Mouse (Mus musculus) kidney, embryonic 14.5 days (tissue): ENCODE data around the gene Zfp771. TPM values are rescaled to one million over a fixed set of nuclear protein-coding genes. Genes with fewer than 3 reads are reported as not detected.

Experiments
- ATAC-seq: fragments of 200-750 bp; cut with Nextera tagmentation; 2 replicates; pipeline ENCODE4 v1.8.0; 2017; ENCODE audit warnings: moderate number of reproducible peaks, mild to moderate bottlenecking, moderate TSS enrichment, moderate library complexity; ENCODE audit not compliant: low FRiP score, low TSS enrichment
- H3K27ac ChIP-seq: fragments of 300-500 bp; sonication (generic); 2 replicates; pipeline ENCODE4 v1.5.1; 2014; ENCODE audit warnings: low read depth, mild to moderate bottlenecking, low read length, moderate library complexity, mixed read lengths
- H3K27me3 ChIP-seq: fragments of 300-500 bp; sonication (generic); 2 replicates; pipeline ENCODE4 v1.6.1; 2014; ENCODE audit warnings: mild to moderate bottlenecking, low read length; ENCODE audit not compliant: control insufficient read depth, insufficient read depth
- H3K36me3 ChIP-seq: fragments of 300-500 bp; sonication (generic); 2 replicates; pipeline ENCODE4 v1.6.1; 2014; ENCODE audit warnings: low read length, mixed read lengths; ENCODE audit not compliant: control insufficient read depth, insufficient read depth
- H3K4me1 ChIP-seq: fragments of 300-500 bp; sonication (generic); 2 replicates; pipeline ENCODE4 v1.6.1; 2014; ENCODE audit warnings: low read length, mixed read lengths; ENCODE audit not compliant: control insufficient read depth, insufficient read depth
- H3K4me2 ChIP-seq: fragments of 300-500 bp; sonication (generic); replicated peaks from 2 replicates; pipeline ENCODE4 v1.6.1; 2014; ENCODE audit warnings: low read depth, mild to moderate bottlenecking, low read length
- H3K4me3 ChIP-seq: fragments of 300-500 bp; sonication (generic); 2 replicates; pipeline ENCODE4 v1.5.1; 2014; ENCODE audit warnings: mild to moderate bottlenecking, low read length
- H3K9ac ChIP-seq: fragments of 300-500 bp; sonication (generic); 2 replicates; pipeline ENCODE4 v1.6.1; 2014; ENCODE audit warnings: low read depth, mild to moderate bottlenecking, low read length, moderate library complexity
- H3K9me3 ChIP-seq: fragments of 300-500 bp; sonication (generic); 2 replicates; pipeline ENCODE4 v1.6.1; 2016; ENCODE audit warnings: low read length; ENCODE audit not compliant: control insufficient read depth
- WGBS: fragments of 180-500 bp; shearing (Covaris S2); extraction: QIAGEN DNeasy Blood & Tissue Kit; methylation state at CpG from one replicate; pipeline ENCODE4 v1.1.7; 2014; 5-methylcytosine and 5-hydroxymethylcytosine counted together
- polyA plus RNA-seq: library from polyadenylated mRNA; unstranded; fragments of >200 nt; fragmentation: Nextera tagmentation; extraction: Ambion mirVana; gene quantifications from 2 replicates; pipeline ENCODE4 v1.2.1, GENCODE M21; 2014

Zfp771 gene
- polyA plus RNA-seq, 1 experiment from 2014 or later: 59.3 TPM

- 84% methylated on average over 6 of the region's 6 CpGs for WGBS
- Histone ChIP-seq H3K36me3 (peaks cover 7% of the 10 kb centered on the region; the same call in 1 of the 2 replicates), H3K4me3 (no peak overlapping the region), H3K9ac (no peak overlapping the region), H3K4me2 (no peak overlapping the region), H3K27ac (no peak overlapping the region), H3K9me3 (no peaks in the 10 kb centered on the region), H3K27me3 (no peaks in the 10 kb centered on the region), H3K4me1 (no peaks in the 10 kb centered on the region)
- ATAC-seq: no peak
Observed at GRCm38 (mm10) chr7:127224616-127225015, 19.5 kb upstream of the Zfp771 start.

GRCm38 (mm10) chr7:127225147-127225995 is 18.7 kb upstream of the Zfp771 start:
- H3K27ac ChIP-seq: no peak overlapping the region
- no peak overlapping the region for H3K9ac ChIP-seq
- H3K4me2 ChIP-seq: no peak overlapping the region
- no peak for ATAC-seq
- no peaks in the 10 kb centered on the region for H3K27me3 ChIP-seq
- H3K9me3 ChIP-seq: no peaks in the 10 kb centered on the region
- H3K4me1 ChIP-seq: 0 out of 2 replicates have a peak, but pooled peaks cover 3% of the 10 kb centered on the region
- no peak overlapping the region for H3K4me3 ChIP-seq
- H3K36me3 ChIP-seq: peaks cover 14% of the 10 kb centered on the region
- WGBS: 84% methylated on average over 11 of the region's 11 CpGs

- Histone ChIP-seq H3K4me3 (no peak overlapping the region), H3K27me3 (no peaks in the 10 kb centered on the region), H3K9me3 (no peaks in the 10 kb centered on the region), H3K4me2 (no peak overlapping the region), H3K9ac (no peak overlapping the region), H3K36me3 (peaks cover 16% of the 10 kb centered on the region), H3K27ac (no peak overlapping the region), H3K4me1 (peaks cover 13% of the 10 kb centered on the region)
- WGBS: 62% methylated on average over 4 of the region's 4 CpGs
- ATAC-seq: no peak
Observed at GRCm38 (mm10) chr7:127228615-127229303, 15.3 kb upstream of the Zfp771 start.

- Histone ChIP-seq H3K36me3 (peaks cover 33% of the 10 kb centered on the region), H3K9me3 (no peaks in the 10 kb centered on the region), H3K4me1 (peaks cover 13% of the 10 kb centered on the region), H3K4me2 (peak overlapping the region; percentile 67), H3K4me3 (peak overlapping the region; percentile 95), H3K9ac (peak overlapping the region; percentile 74; the same call in 1 of the 2 replicates), H3K27me3 (no peaks in the 10 kb centered on the region), H3K27ac (no peak overlapping the region)
- 62% methylated on average over 3 of the region's 3 CpGs for WGBS
- no peak for ATAC-seq
Observed at GRCm38 (mm10) chr7:127231376-127231775, 12.7 kb upstream of the Zfp771 start.

GRCm38 (mm10) chr7:127231826-127232621 is 12.1 kb upstream of the Zfp771 start:
- 5% methylated on average over 20 of the region's 20 CpGs for WGBS
- 0 out of 2 replicates have a peak, but pooled peaks have one; percentile 4 for ATAC-seq
- Histone ChIP-seq H3K27ac (peak overlapping the region; percentile 99), H3K27me3 (no peaks in the 10 kb centered on the region), H3K36me3 (peaks cover 40% of the 10 kb centered on the region), H3K4me1 (peaks cover 13% of the 10 kb centered on the region), H3K9me3 (no peaks in the 10 kb centered on the region), H3K9ac (peak overlapping the region; percentile 74), H3K4me3 (peak overlapping the region; percentile 95), H3K4me2 (peak overlapping the region; percentile 67)

GRCm38 (mm10) chr7:127232622-127233367 is 11.3 kb upstream of the Zfp771 start, which contains the start of the genes Zfp553 and Sept1:
Gene Zfp553 (plus strand): TSS chr7:127233061.
Gene Sept1 (minus strand): TSS chr7:127233130.
- Histone ChIP-seq H3K9me3 (no peaks in the 10 kb centered on the region), H3K36me3 (peaks cover 48% of the 10 kb centered on the region), H3K9ac (peak within 1 kb of the TSS; percentile 74), H3K27me3 (no peaks in the 10 kb centered on the region), H3K4me2 (peak within 1 kb of the TSS; percentile 67), H3K27ac (peak within 1 kb of the TSS; percentile 99), H3K4me1 (peaks cover 13% of the 10 kb centered on the region), H3K4me3 (peak within 1 kb of the TSS; percentile 95)
- ATAC-seq: peak; percentile 90
- under 1% methylated on average over 58 of the region's 64 CpGs for WGBS

- Histone ChIP-seq H3K36me3 (peaks cover 53% of the 10 kb centered on the region), H3K4me2 (peak overlapping the region; percentile 67), H3K4me3 (peak overlapping the region; percentile 95), H3K27me3 (no peaks in the 10 kb centered on the region), H3K4me1 (peaks cover 13% of the 10 kb centered on the region), H3K27ac (peak overlapping the region; percentile 99), H3K9me3 (no peaks in the 10 kb centered on the region), H3K9ac (peak overlapping the region; percentile 74)
- peak; percentile 54; the same call in 1 of the 2 replicates for ATAC-seq
- WGBS: under 1% methylated on average over 27 of the region's 27 CpGs
Observed at GRCm38 (mm10) chr7:127233368-127233749, 10.7 kb upstream of the Zfp771 start.

GRCm38 (mm10) chr7:127233765-127234164 is 10.3 kb upstream of the Zfp771 start:
- ATAC-seq: no peak
- WGBS: 4% methylated on average over 9 of the region's 9 CpGs
- peaks cover 13% of the 10 kb centered on the region for H3K4me1 ChIP-seq

More at GRCm38 (mm10) chr7:127233765-127234164, 10.3 kb upstream of the Zfp771 start:
- Histone ChIP-seq H3K9ac (peak overlapping the region; percentile 74), H3K4me2 (peak overlapping the region; percentile 67), H3K9me3 (no peaks in the 10 kb centered on the region), H3K27ac (peak overlapping the region; percentile 99), H3K4me3 (peak overlapping the region; percentile 95), H3K27me3 (no peaks in the 10 kb centered on the region), H3K36me3 (peaks cover 57% of the 10 kb centered on the region)
